Mouse (Mus musculus): ENCODE data around the gene Cd93. TPM values are rescaled to one million over a fixed set of nuclear protein-coding genes. Genes with fewer than 3 reads are reported as not detected.

Gene Cd93
- total RNA-seq, 2 experiments from 2014 or later, result 101 to 104 TPM

- DNase-seq (ENCODE audit: low spot score in 2 of 2), result no peak
Measured at GRCm38 (mm10) chr2:148406160-148406970, 37.0 kb downstream of the Cd93 start.

GRCm38 (mm10) chr2:148404906-148405305 lies 38.5 kb downstream of the Cd93 start:
- DNase-seq (ENCODE audit: low spot score in 2 of 2), result no peak

DNA sequence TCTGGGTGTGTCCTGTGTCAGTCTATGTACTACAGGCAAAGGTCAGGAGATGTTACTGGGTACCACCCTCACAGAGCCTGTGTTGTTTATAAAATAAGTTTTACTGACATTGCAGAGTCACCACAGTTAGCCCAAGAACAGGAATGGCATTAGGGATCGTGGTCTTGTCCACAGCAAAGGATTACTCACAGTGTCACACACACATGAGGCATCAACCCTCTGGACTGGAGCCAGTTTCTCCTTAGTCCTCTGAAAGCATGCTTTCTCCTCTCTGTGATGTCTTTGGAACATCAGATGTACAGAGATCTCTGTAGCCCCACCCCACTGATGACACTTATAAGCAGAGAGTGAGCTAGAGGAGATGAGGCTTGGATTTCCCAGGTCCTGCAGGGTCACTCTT lies 41.1 kb downstream of the Cd93 start:
- DNase-seq (ENCODE audit: low spot score in 2 of 2), result no peak

- no peak for DNase-seq (ENCODE audit: low spot score in 2 of 2)
Measured at GRCm38 (mm10) chr2:148398901-148399685, 44.3 kb downstream of the Cd93 start.

DNA sequence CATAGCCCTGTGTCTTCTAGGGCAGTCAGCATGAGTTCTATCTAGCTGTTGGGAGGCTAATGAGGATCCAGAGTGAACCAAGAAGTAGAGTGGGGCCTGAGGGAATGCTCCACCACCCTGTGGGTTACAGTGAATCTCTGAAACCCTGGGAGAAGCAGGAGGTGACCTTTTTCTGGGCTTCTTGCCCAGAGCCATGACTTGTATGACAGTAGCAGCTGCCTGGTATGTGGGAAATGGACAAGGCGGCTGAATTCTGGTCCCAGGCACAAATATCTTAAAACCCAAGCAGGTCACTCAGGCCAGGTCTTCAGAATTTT lies 45.6 kb downstream of the Cd93 start:
- peak in 1 of 2 experiments; percentile 46 for DNase-seq (ENCODE audit: low spot score in 2 of 2)

DNA sequence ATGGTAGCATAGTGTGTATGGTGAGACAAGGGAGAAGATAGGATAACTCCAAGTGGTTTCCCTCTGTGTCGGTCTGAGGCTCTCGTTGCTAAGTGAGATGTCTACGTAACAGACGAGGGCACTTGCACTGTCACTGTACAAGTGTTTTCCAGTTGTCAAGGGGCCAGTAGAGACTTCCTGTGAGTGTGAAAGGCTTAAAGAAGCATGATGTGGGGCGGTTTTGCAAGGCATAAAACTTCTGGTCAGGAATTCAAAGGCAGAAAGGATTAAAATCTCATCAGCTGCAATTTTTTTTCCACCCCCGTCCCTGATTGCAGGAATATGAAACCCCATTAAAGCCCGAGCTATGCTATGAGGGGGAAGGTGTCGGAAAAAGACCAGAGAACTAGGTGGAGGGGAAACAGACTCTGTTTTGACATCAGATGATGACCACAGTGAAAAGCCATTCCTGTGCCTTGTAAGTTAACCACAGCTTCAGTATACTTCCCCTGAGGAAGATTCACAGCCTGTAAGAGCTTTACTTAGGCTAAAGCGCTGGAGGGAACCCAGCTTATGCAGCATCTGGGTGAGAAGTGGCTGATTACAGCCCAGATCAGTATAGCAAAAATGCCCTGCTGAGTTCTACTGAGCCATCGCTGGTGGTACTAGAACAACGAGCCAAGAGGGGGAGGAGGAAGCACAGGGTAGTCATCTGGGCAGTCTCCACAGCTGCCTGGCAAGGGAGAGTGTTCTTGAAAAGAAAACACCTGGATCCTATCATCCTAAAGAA lies 46.2 kb downstream of the Cd93 start:
- DNase-seq (ENCODE audit: low spot score in 2 of 2), result no peak

DNA sequence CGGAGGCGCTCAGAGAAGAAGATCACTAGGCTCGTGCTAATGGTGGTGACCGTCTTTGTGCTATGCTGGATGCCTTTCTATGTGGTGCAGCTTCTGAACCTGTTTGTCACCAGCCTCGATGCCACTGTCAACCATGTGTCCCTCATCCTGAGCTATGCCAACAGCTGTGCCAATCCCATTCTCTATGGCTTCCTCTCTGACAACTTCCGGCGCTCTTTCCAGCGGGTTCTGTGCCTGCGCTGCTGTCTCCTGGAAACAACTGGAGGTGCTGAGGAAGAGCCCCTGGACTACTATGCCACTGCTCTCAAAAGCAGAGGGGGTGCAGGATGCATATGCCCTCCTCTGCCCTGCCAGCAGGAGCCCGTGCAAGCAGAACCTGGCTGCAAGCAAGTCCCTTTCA lies 47.2 kb downstream of the Cd93 start:
- DNase-seq (ENCODE audit: low spot score in 2 of 2), result no peak

GRCm38 (mm10) chr2:148395131-148396051 lies 48.0 kb downstream of the Cd93 start, which contains the start of gene Sstr4:
Gene Sstr4 (plus strand): TSS chr2:148395344.
- peak in 1 of 2 experiments; percentile 49 for DNase-seq (ENCODE audit: low spot score in 2 of 2)

DNA sequence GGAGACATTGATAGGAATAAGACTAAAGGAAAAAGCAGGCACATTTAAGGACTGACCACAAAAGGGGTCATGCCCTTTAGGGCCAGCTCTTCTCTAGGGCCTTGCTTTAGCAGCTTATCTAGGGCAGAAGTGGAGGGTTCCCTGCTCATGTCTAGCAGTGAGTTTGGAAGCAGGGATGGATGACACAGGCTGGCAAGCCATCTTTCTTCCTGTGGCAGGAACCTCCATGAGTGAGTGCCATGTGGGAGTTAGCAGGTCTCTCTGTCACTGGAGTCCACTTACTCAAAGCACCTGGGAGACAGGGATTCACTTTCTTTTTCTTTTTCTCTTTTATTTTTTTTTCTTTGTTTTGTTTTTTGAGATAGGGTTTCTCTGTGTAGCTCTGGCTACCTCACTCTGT lies 49.5 kb downstream of the Cd93 start:
- DNase-seq (ENCODE audit: low spot score in 2 of 2), result no peak

- no peak for DNase-seq (ENCODE audit: low spot score in 2 of 2)
Measured at GRCm38 (mm10) chr2:148393149-148393548, 50.2 kb downstream of the Cd93 start.

DNA sequence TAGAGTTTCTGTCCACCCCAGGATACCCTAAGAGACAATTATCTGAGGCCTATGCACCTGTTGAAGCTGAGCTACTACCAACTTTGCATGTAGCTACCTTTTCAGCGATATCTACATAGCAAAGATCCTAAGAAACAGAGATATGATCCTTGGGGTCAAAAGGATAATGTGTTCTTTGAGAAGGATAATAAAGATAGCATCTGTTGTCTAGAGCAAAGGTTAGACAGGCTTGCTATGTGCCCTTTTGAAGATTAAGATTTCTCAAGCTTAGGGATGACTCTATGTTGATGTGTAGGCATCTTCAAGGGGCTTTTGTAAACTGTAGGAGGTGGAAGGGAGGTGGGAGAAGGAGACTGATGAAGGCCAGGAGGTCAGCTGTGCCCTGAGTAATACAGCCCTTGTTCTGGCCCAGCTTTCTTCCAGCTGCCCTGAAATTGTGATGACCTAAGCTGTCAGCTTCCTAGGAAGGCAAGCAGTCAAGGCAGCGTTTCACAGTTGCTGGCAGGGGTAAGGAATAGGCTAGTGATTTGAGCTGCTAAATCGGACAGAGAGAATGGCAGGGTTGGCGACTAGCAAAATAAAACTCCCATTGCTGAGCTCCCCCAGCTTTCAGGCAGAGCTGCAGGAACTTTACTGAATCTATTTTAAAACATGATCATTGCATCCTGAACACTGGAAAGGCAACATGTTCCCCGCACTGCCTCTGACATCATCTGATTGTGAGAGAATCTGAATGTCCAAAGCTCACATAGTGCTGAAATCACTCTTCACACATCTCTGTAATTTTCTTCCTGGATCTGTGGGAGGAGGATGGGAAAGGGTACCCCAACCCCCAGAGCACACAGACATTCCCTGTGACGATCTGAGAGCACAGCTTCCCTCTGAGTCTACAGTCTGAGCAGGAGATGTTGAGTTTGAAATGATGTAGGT lies 55.4 kb downstream of the Cd93 start:
- DNase-seq (ENCODE audit: low spot score in 2 of 2), result no peak

DNA sequence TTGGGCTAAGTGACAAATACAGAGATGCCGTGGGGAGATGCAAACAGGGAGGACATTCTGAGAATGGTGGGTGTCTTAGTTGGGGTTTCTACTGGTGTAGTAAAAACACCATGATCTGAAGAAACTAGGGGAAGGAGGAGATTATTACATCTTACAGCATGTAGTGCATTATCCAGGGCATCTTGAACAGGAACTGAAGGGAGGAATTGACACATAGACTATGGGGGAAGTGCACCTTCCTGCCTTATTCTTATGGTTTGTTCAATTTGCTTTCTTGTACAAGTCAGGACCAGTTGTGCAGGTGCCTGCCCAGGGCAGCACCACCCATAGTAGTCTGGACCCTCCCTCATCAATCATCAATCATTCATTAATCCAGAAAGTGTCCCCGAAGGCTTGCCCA lies 56.4 kb downstream of the Cd93 start:
- DNase-seq (ENCODE audit: low spot score in 2 of 2), result no peak

Other genes with a start within 250 kb of the Cd93 start
- gene Sstr4, start 48.2 kb downstream of the Cd93 start, total RNA-seq (2021), result under 1 TPM; 0.25 to 0.67 TPM
- gene Thbd, start 35.4 kb downstream of the Cd93 start, total RNA-seq (2021), result 10 to 100 TPM; 20.6 to 23.7 TPM
- gene Nxt1, start 229.0 kb upstream of the Cd93 start, total RNA-seq (2021), result 10 to 100 TPM; 14.0 to 14.2 TPM
- 10 to 100 TPM; 19.3 to 20.0 TPM for gene Gzf1, start 237.5 kb upstream of the Cd93 start, total RNA-seq (2021)